Mouse (Mus musculus) neutrophil, adult 5-6 weeks (primary cell): Measurements from ENCODE around the gene Tspan15. TPM values are rescaled to one million over a fixed set of nuclear protein-coding genes. Genes with fewer than 3 reads are reported as not detected.

Experiments
- ATAC-seq: fragments of 151-379, 151-347 bp; 2 replicates; pipeline ENCODE4 v1.8.0; 2017; ENCODE audit warnings: mild to moderate bottlenecking, moderate TSS enrichment; ENCODE audit not compliant: insufficient number of reproducible peaks, poor library complexity, low FRiP score, severe bottlenecking; ENCODE audit errors: extremely low read depth
- total RNA-seq: library from RNA; stranded (forward); fragments of 200-1000 nt; gene quantifications from 2 replicates; pipeline ENCODE4 v1.2.3, GENCODE M21; 2017

Gene Tspan15
- total RNA-seq, 1 experiment from 2014 or later, result 0.23 TPM

DNA sequence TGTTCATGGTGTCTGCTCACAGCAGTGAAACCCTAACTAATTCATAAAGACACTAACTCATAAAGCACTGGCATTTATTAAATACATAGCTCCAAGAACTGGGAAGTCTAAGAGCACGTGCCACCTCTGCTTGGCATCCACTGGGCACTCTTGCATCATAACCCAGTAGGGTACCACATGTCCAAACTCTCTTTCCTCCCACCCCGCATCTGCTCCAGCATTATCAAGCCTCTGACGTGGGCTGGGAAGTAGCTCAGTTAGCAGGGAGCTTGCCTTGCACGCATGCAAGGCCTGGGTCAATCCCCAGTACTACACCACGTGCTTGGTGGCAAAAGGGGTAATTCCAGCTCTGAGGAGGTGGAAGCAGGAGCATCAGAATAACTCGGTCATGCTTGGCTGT is 5.1 kb upstream of the Tspan15 start:
- ATAC-seq, result no peak

GRCm38 (mm10) chr10:62231811-62232210 is 760 bp upstream of the Tspan15 start:
- ATAC-seq, result no peak

GRCm38 (mm10) chr10:62231395-62231732 is 313 bp upstream of the Tspan15 start:
- ATAC-seq, result no peak

- ATAC-seq, result no peak
Observed at GRCm38 (mm10) chr10:62228126-62228525, 2.9 kb downstream of the Tspan15 start.

DNA sequence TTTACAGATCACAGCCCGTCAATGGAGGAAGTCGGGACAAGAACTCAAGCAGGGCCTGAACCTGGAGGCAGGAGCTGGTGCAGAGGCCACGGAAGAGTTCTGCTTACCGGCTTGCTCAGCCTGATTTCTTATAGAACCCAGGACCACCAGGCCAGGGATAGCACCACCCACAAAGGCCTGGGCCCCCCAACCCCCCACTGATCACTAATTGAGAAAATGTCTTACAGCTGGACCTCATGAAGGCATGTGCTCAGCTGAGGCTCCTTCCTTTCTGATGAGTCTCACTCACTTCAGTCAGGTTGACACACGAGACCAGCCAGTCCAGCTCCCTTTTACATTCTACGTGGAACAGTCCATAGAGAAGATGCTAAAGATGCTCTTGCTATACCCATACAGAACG is 5.2 kb downstream of the Tspan15 start:
- ATAC-seq, result no peak

- ATAC-seq, result no peak
Observed at GRCm38 (mm10) chr10:62224231-62224630, 6.8 kb downstream of the Tspan15 start.

- ATAC-seq, result no peak
Observed at GRCm38 (mm10) chr10:62222777-62223176, 8.3 kb downstream of the Tspan15 start.

GRCm38 (mm10) chr10:62221647-62222046 is 9.4 kb downstream of the Tspan15 start:
- ATAC-seq, result no peak

GRCm38 (mm10) chr10:62220732-62221514 is 10.1 kb downstream of the Tspan15 start:
- ATAC-seq, result no peak

GRCm38 (mm10) chr10:62218789-62219172 is 12.3 kb downstream of the Tspan15 start:
- ATAC-seq, result no peak

DNA sequence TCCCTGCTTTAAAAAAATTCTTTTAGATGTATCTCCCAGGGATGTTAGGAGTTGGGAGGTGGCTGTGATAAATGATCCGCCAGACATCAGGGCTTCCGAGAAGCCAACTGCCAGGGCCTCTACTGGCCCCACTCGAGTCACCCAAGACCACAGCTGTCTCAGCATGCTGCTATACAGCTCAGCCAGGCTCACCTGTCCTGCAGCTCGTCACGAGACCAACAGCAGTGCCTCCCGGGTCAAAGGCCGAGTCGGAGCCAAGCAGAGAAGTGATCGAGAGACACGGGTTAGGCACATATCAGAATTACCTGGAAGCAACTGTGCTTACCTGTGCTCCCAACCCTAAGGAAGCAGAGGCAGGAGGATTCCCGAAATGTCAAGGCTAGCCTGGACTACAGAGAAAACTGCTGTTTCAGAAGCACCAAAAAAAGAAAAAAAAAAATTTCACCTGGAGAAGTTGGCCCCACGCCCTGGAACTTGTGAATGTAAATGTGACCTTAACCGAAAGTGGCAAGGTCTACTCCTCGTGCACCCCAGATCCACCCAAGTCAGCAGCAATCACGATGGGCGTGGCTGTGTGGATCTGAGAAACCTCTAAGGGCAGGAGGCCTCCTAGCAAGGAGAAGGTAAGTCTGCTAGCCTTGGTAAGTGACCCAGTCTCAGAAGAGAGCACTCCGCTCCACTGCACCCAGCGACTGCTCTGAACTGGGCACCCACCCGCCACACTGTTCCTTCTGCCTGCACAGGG is 12.8 kb downstream of the Tspan15 start:
- ATAC-seq, result no peak

- no peak for ATAC-seq
Observed at GRCm38 (mm10) chr10:62217196-62217595, 13.9 kb downstream of the Tspan15 start.

- no peak for ATAC-seq
Observed at GRCm38 (mm10) chr10:62216595-62216994, 14.5 kb downstream of the Tspan15 start.

GRCm38 (mm10) chr10:62215633-62216032 is 15.4 kb downstream of the Tspan15 start:
- no peak for ATAC-seq

DNA sequence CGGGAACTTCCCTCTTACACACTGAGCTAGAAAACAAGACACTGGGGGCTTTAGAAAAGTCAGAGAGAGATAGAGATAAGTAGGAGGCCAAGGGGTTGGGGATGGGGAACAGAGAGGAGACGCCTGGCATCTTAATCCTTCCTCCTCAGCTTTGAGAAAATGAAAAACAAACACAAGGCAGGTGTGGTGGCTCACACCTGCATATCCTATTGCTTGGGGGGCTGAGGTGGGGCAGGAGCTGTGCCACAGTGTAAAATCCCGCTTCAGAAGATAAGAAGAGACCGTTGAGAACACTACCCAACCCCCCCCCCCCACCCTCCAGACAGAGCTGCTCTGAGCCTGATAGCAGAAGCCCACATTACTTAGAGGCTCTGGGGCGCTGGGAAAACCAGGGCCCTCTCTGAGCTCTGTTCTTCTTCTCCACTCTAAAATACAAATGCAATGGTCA is 15.9 kb downstream of the Tspan15 start:
- no peak for ATAC-seq

- no peak for ATAC-seq
Observed at GRCm38 (mm10) chr10:62211310-62211709, 19.7 kb downstream of the Tspan15 start.

GRCm38 (mm10) chr10:62208241-62208896 is 22.7 kb downstream of the Tspan15 start:
- ATAC-seq, result no peak

GRCm38 (mm10) chr10:62202574-62202973 is 28.5 kb downstream of the Tspan15 start:
- no peak for ATAC-seq

DNA sequence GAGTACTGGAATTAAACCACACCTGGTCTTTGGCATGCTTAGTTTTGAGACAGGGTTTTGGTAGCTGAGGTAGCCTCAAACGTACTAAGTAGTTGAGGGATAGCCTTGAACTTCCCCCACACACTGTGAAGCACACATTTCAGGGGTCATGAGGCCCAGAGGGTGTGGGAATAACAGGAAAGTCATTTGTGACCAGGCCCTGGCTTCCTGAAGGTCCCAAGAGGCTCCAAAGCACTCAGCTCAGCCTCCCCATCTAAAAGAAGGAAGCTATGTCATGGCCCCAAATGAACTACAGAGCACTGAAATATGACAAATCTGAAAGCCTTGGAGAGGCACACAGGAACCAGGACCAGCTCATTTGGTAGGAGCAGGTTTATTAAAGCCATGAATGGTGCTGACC is 32.2 kb downstream of the Tspan15 start:
- no peak for ATAC-seq

DNA sequence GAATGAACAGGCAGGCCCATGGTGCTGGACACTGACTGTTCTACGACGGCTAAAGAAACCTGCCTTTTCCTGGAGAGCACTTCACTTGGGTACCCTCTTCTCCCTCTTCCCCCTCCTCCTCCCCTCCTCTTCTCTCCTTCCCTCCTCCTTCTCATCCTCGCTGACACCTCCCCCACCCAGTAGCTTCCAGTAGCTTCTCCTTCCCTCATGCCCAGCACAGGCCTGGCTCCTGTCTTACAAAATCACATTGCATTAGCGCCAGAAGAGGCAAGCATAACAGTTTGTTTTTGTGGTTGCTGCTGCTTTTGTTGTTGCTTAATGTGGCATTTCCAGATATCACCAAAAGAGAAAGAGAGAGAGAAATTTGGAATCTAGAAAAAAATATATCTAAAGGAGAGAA is 33.6 kb downstream of the Tspan15 start:
- ATAC-seq, result no peak
